In genomic region chr5:137338663-137339289, GRCm38 (mm10) we compare ENCODE assay signal across 8 mouse cellular contexts. TPM values are rescaled to one million over a fixed set of nuclear protein-coding genes. Genes with fewer than 3 reads are reported as not detected.
DNase-seq lines count a peak whose midpoint lies in the region; ATAC-seq lines count a peak whose summit lies in the region.

No protein-coding gene starts in this region.

- H3K27ac ChIP-seq in forebrain, embryonic 10.5 days, result peak overlapping the region; percentile 86
- peak overlapping the region; percentile 36; the same call in 1 of the 2 replicates for H3K27ac ChIP-seq in limb, embryonic 11.5 days (replicated peaks; ENCODE audit: low read depth, low read length)
- peak overlapping the region; percentile 81 for H3K27ac ChIP-seq in midbrain, embryonic 14.5 days (replicated peaks; ENCODE audit: low read depth, low read length)

- no peaks in the 10 kb centered on the region for H3K36me3 ChIP-seq in forebrain, embryonic 10.5 days (replicated peaks)
- no peaks in the 10 kb centered on the region for H3K36me3 ChIP-seq in limb, embryonic 11.5 days (ENCODE audit: control insufficient read depth, insufficient read depth, low read length)
- H3K36me3 ChIP-seq in midbrain, embryonic 14.5 days (ENCODE audit: control insufficient read depth, insufficient read depth, low read length), result no peaks in the 10 kb centered on the region

- H3K9me3 ChIP-seq in forebrain, embryonic 10.5 days, result no peaks in the 10 kb centered on the region
- H3K9me3 ChIP-seq in limb, embryonic 11.5 days (ENCODE audit: control insufficient read depth, low read length), result no peaks in the 10 kb centered on the region
- no peaks in the 10 kb centered on the region for H3K9me3 ChIP-seq in midbrain, embryonic 14.5 days (ENCODE audit: control insufficient read depth, low read length)

- peaks cover 48% of the 10 kb centered on the region for H3K4me1 ChIP-seq in forebrain, embryonic 10.5 days
- peaks cover 15% of the 10 kb centered on the region for H3K4me1 ChIP-seq in limb, embryonic 11.5 days (ENCODE audit: control insufficient read depth, insufficient read depth, low read length)
- peaks cover 12% of the 10 kb centered on the region for H3K4me1 ChIP-seq in midbrain, embryonic 14.5 days (ENCODE audit: control insufficient read depth, insufficient read depth, low read length)

- intact Hi-C loops in heart, postnatal 10 days (cut with DNase I), result loop anchor here (1.0 to 5.0 kb wide), 3 partner anchors 10 to 194 kb away; partner anchors contain the start of genes Epo and Gnb2

- ATAC-seq in limb, embryonic 11.5 days (ENCODE audit: insufficient number of reproducible peaks, low FRiP score, low TSS enrichment, low read depth), result no peak
- ATAC-seq in midbrain, embryonic 14.5 days (ENCODE audit: low FRiP score, low TSS enrichment), result peak; percentile 26; the same call in 1 of the 2 replicates

- H3K9ac ChIP-seq in limb, embryonic 11.5 days (ENCODE audit: low read length), result peak overlapping the region; percentile 64
- H3K9ac ChIP-seq in midbrain, embryonic 14.5 days (replicated peaks; ENCODE audit: low read length), result peak overlapping the region; percentile 53

- H3K4me3 ChIP-seq in forebrain, embryonic 10.5 days, result peak overlapping the region; percentile 50
- peak overlapping the region; percentile 33 for H3K4me3 ChIP-seq in limb, embryonic 11.5 days (ENCODE audit: low read depth, low read length)
- peak overlapping the region; percentile 39 for H3K4me3 ChIP-seq in midbrain, embryonic 14.5 days (replicated peaks; ENCODE audit: low read depth, low read length)

- H3K27me3 ChIP-seq in forebrain, embryonic 10.5 days (ENCODE audit: poor library complexity, severe bottlenecking), result no peaks in the 10 kb centered on the region
- no peaks in the 10 kb centered on the region for H3K27me3 ChIP-seq in limb, embryonic 11.5 days (ENCODE audit: control insufficient read depth, insufficient read depth, low read length)
- no peaks in the 10 kb centered on the region for H3K27me3 ChIP-seq in midbrain, embryonic 14.5 days (ENCODE audit: control insufficient read depth, insufficient read depth, low read length)

- H3K4me2 ChIP-seq in limb, embryonic 11.5 days (ENCODE audit: low read depth, severe bottlenecking), result peak overlapping the region; percentile 70
- H3K4me2 ChIP-seq in midbrain, embryonic 14.5 days (ENCODE audit: low read length), result peak overlapping the region; percentile 68

- WGBS in forebrain, embryonic 10.5 days, result 3% methylated on average over 11 of the region's 11 CpGs
- WGBS in limb, embryonic 11.5 days, result 5% methylated on average over 11 of the region's 11 CpGs
- 2% methylated on average over 11 of the region's 11 CpGs for WGBS in midbrain, embryonic 14.5 days

- peak; percentile 31 for DNase-seq in urinary bladder, postnatal 14 days (ENCODE audit: low spot score)
- DNase-seq in urinary bladder, postnatal 4 days (ENCODE audit: low spot score in 2 of 2), result no peak
- peak; percentile 33 for DNase-seq in forebrain, embryonic 10.5 days (ENCODE audit: extremely low spot score, low spot score)
- DNase-seq in heart, postnatal 10 days, result peak; percentile 78 to 83
- peak; percentile 53 for DNase-seq in limb, embryonic 11.5 days (ENCODE audit: low spot score)
- peak; percentile 68 for DNase-seq in midbrain, embryonic 14.5 days
- no peak for DNase-seq in right cerebral cortex, adult 2 months (ENCODE audit: low spot score in 2 of 2)
- DNase-seq in right cerebral cortex, postnatal 25 days, result no peak

RNA-seq across cellular contexts. Expression of gene Slc12a9, which starts 5.4 kb away (rescaled TPM):
- polyA plus RNA-seq in forebrain, embryonic 10.5 days (2016; fragmentation: Nextera tagmentation; extraction: Ambion mirVana), result 10.6 and 11.8 TPM in 2 replicates
- total RNA-seq in heart, postnatal 10 days (2021), result 1 to 10 TPM; 4.4 to 5.4 TPM
- 4.7 and 6.4 TPM in 2 replicates for polyA plus RNA-seq in limb, embryonic 11.5 days (2014; fragmentation: Nextera tagmentation; extraction: Ambion mirVana)
- 17.1 and 18.6 TPM in 2 replicates for polyA plus RNA-seq in midbrain, embryonic 14.5 days (2014; fragmentation: Nextera tagmentation; extraction: Ambion mirVana)

RNA-seq across cellular contexts. Expression of gene Ephb4, which starts 11.1 kb away (rescaled TPM):
- polyA plus RNA-seq in forebrain, embryonic 10.5 days (2016; fragmentation: Nextera tagmentation; extraction: Ambion mirVana), result 31.9 and 33.5 TPM in 2 replicates
- total RNA-seq in heart, postnatal 10 days (2021), result 100 to 1,000 TPM; 103 to 111 TPM
- polyA plus RNA-seq in limb, embryonic 11.5 days (2014; fragmentation: Nextera tagmentation; extraction: Ambion mirVana), result 71.2 and 76.7 TPM in 2 replicates
- polyA plus RNA-seq in midbrain, embryonic 14.5 days (2014; fragmentation: Nextera tagmentation; extraction: Ambion mirVana), result 3.4 and 8.5 TPM in 2 replicates

RNA-seq across cellular contexts. Expression of gene Trip6, which starts 24.6 kb away (rescaled TPM):
- 70.3 and 73.0 TPM in 2 replicates for polyA plus RNA-seq in forebrain, embryonic 10.5 days (2016; fragmentation: Nextera tagmentation; extraction: Ambion mirVana)
- 10 to 100 TPM; 22.5 to 23.3 TPM for total RNA-seq in heart, postnatal 10 days (2021)
- 56.5 and 57.2 TPM in 2 replicates for polyA plus RNA-seq in limb, embryonic 11.5 days (2014; fragmentation: Nextera tagmentation; extraction: Ambion mirVana)
- polyA plus RNA-seq in midbrain, embryonic 14.5 days (2014; fragmentation: Nextera tagmentation; extraction: Ambion mirVana), result 12.0 and 12.9 TPM in 2 replicates

RNA-seq across cellular contexts. Expression of gene Srrt, which starts 31.3 kb away (rescaled TPM):
- 205 and 209 TPM in 2 replicates for polyA plus RNA-seq in forebrain, embryonic 10.5 days (2016; fragmentation: Nextera tagmentation; extraction: Ambion mirVana)
- 10 to 100 TPM; 91.0 to 91.9 TPM for total RNA-seq in heart, postnatal 10 days (2021)
- 175 and 177 TPM in 2 replicates for polyA plus RNA-seq in limb, embryonic 11.5 days (2014; fragmentation: Nextera tagmentation; extraction: Ambion mirVana)
- 82.0 and 95.9 TPM in 2 replicates for polyA plus RNA-seq in midbrain, embryonic 14.5 days (2014; fragmentation: Nextera tagmentation; extraction: Ambion mirVana)

RNA-seq across cellular contexts. Expression of gene Ufsp1, which starts 44.3 kb away (rescaled TPM):
- 10.3 and 10.4 TPM in 2 replicates for polyA plus RNA-seq in forebrain, embryonic 10.5 days (2016; fragmentation: Nextera tagmentation; extraction: Ambion mirVana)
- 1 to 10 TPM; 8.8 to 10.0 TPM for total RNA-seq in heart, postnatal 10 days (2021)
- polyA plus RNA-seq in limb, embryonic 11.5 days (2014; fragmentation: Nextera tagmentation; extraction: Ambion mirVana), result 7.4 and 7.6 TPM in 2 replicates
- 13.7 and 18.3 TPM in 2 replicates for polyA plus RNA-seq in midbrain, embryonic 14.5 days (2014; fragmentation: Nextera tagmentation; extraction: Ambion mirVana)

Comparison
In these comparisons a context has a peak if more than half of its experiments do, and no peak if none do; other contexts are left out.
1. DNase-seq: peak in urinary bladder, postnatal 14 days (single experiment), forebrain, embryonic 10.5 days (single experiment), heart, postnatal 10 days (2 of 2), limb, embryonic 11.5 days (single experiment) and midbrain, embryonic 14.5 days (single experiment); none in urinary bladder, postnatal 4 days (0 of 2), right cerebral cortex, adult 2 months (0 of 2) and right cerebral cortex, postnatal 25 days (single experiment).
2. H3K27ac ChIP-seq: peak in every context shown above with its lines; median percentile 86 in forebrain, embryonic 10.5 days; 81 in midbrain, embryonic 14.5 days; 36 in limb, embryonic 11.5 days.
3. Peak in every context shown above with its lines, with median percentiles within 50 percentile points of each other: H3K4me3 ChIP-seq.